Mouse (Mus musculus) hindbrain, embryonic 12.5 days (tissue): ENCODE data around the gene Eddm3b. TPM values are rescaled to one million over a fixed set of nuclear protein-coding genes. Genes with fewer than 3 reads are reported as not detected.

ENCODE experiments used
- ATAC-seq: fragments of 200-750 bp; cut with Nextera tagmentation; 2 replicates; pipeline ENCODE4 v1.8.0; 2017; ENCODE audit warnings: moderate TSS enrichment; ENCODE audit not compliant: low FRiP score
- H3K27ac ChIP-seq: fragments of 300-500 bp; sonication (generic); 2 replicates; pipeline ENCODE4 v1.5.1; 2016; ENCODE audit warnings: mild to moderate bottlenecking
- H3K27me3 ChIP-seq: fragments of 300-500 bp; sonication (generic); 2 replicates; pipeline ENCODE4 v1.6.1; 2016; ENCODE audit warnings: mild to moderate bottlenecking
- H3K36me3 ChIP-seq: fragments of 300-500 bp; sonication (generic); 2 replicates; pipeline ENCODE4 v1.6.1; 2016; ENCODE audit warnings: mild to moderate bottlenecking
- H3K4me1 ChIP-seq: fragments of 300-500 bp; sonication (generic); 2 replicates; pipeline ENCODE4 v1.6.1; 2016
- H3K4me2 ChIP-seq: fragments of 300-500 bp; sonication (generic); replicated peaks from 2 replicates; pipeline ENCODE4 v1.6.1; 2016; ENCODE audit warnings: mild to moderate bottlenecking
- H3K4me3 ChIP-seq: fragments of 300-500 bp; sonication (generic); 2 replicates; pipeline ENCODE4 v1.5.1; 2016; ENCODE audit warnings: mild to moderate bottlenecking
- H3K9ac ChIP-seq: fragments of 300-500 bp; sonication (generic); 2 replicates; pipeline ENCODE4 v1.6.1; 2016; ENCODE audit warnings: mild to moderate bottlenecking, moderate library complexity
- H3K9me3 ChIP-seq: fragments of 300-500 bp; sonication (generic); replicated peaks from 2 replicates; pipeline ENCODE4 v1.6.1; 2016; ENCODE audit warnings: mild to moderate bottlenecking
- WGBS: fragments of 180-500 bp; shearing (Covaris S2); methylation state at CpG from one replicate; pipeline ENCODE4 v1.1.7; 2016; 5-methylcytosine and 5-hydroxymethylcytosine counted together
- polyA plus RNA-seq: library from polyadenylated mRNA; unstranded; fragments of >200 nt; fragmentation: Nextera tagmentation; extraction: Ambion mirVana; gene quantifications from 2 replicates; pipeline ENCODE4 v1.2.1, GENCODE M21; 2016

The Eddm3b gene
- polyA plus RNA-seq, 1 experiment from 2014 or later: not detected

GRCm38 (mm10) chr14:51088166-51088969 lies 25.9 kb upstream of the Eddm3b start:
- Histone ChIP-seq H3K36me3 (no peaks in the 10 kb centered on the region), H3K27me3 (peaks cover 10% of the 10 kb centered on the region), H3K4me3 (peak overlapping the region; percentile 55), H3K9me3 (no peaks in the 10 kb centered on the region), H3K4me2 (peak overlapping the region; percentile 78), H3K9ac (peak overlapping the region; percentile 55), H3K4me1 (peaks cover 10% of the 10 kb centered on the region), H3K27ac (peak overlapping the region; percentile 46)
- peak; percentile 26 for ATAC-seq
- under 1% methylated on average over 23 of the region's 23 CpGs for WGBS

- peak overlapping the region; percentile 46 for H3K27ac ChIP-seq
- peak overlapping the region; percentile 69 for H3K9ac ChIP-seq
- H3K9me3 ChIP-seq: no peaks in the 10 kb centered on the region
- no peaks in the 10 kb centered on the region for H3K36me3 ChIP-seq
- WGBS: under 1% methylated on average over 34 of the region's 34 CpGs
- H3K4me1 ChIP-seq: peaks cover 7% of the 10 kb centered on the region; the same call in 1 of the 2 replicates
- H3K4me2 ChIP-seq: peak overlapping the region; percentile 78
- peaks cover 4% of the 10 kb centered on the region; the same call in 1 of the 2 replicates for H3K27me3 ChIP-seq
- ATAC-seq: peak; percentile 93
- peak overlapping the region; percentile 55 for H3K4me3 ChIP-seq
These were observed 25.1 kb upstream of the Eddm3b start for GRCm38 (mm10) chr14:51088970-51089673.

GRCm38 (mm10) chr14:51089674-51090076 lies 24.6 kb upstream of the Eddm3b start:
- Histone ChIP-seq H3K4me2 (peak overlapping the region; percentile 78), H3K27ac (peak overlapping the region; percentile 70), H3K9me3 (no peaks in the 10 kb centered on the region), H3K36me3 (no peaks in the 10 kb centered on the region), H3K9ac (peak overlapping the region; percentile 69), H3K4me1 (peaks cover 7% of the 10 kb centered on the region; the same call in 1 of the 2 replicates), H3K27me3 (no peaks in the 10 kb centered on the region), H3K4me3 (peak overlapping the region; percentile 55)
- ATAC-seq: 0 out of 2 replicates have a peak, but pooled peaks have one; percentile 16
- WGBS: under 1% methylated on average over 15 of the region's 15 CpGs

- H3K27me3 ChIP-seq: no peaks in the 10 kb centered on the region
- no peaks in the 10 kb centered on the region for H3K36me3 ChIP-seq
- H3K9ac ChIP-seq: peak overlapping the region; percentile 69
- ATAC-seq: peak; percentile 55
- H3K27ac ChIP-seq: peak overlapping the region; percentile 70
- WGBS: 1% methylated on average over 27 of the region's 27 CpGs
- H3K4me1 ChIP-seq: peaks cover 7% of the 10 kb centered on the region; the same call in 1 of the 2 replicates
- peak overlapping the region; percentile 78 for H3K4me2 ChIP-seq
- H3K9me3 ChIP-seq: no peaks in the 10 kb centered on the region
- H3K4me3 ChIP-seq: peak overlapping the region; percentile 55
These were observed 24.0 kb upstream of the Eddm3b start for GRCm38 (mm10) chr14:51090077-51090781.

GRCm38 (mm10) chr14:51090921-51091900 lies 23.0 kb upstream of the Eddm3b start, which contains the start of the genes Rnase4 and Ang:
TSS of gene Rnase4 (plus strand) at chr14:51091077.
TSS of gene Ang (plus strand) at chr14:51091150.
- Histone ChIP-seq H3K4me2 (peak within 1 kb of the TSS; percentile 78), H3K4me1 (peaks cover 7% of the 10 kb centered on the region; the same call in 1 of the 2 replicates), H3K9me3 (no peaks in the 10 kb centered on the region), H3K27me3 (no peaks in the 10 kb centered on the region), H3K4me3 (peak within 1 kb of the TSS; percentile 55), H3K9ac (peak within 1 kb of the TSS; percentile 69), H3K36me3 (no peaks in the 10 kb centered on the region), H3K27ac (peak within 1 kb of the TSS; percentile 70)
- ATAC-seq: peak; percentile 35
- WGBS: 9% methylated on average over 33 of the region's 33 CpGs

- ATAC-seq: no peak
- H3K9ac ChIP-seq: no peak overlapping the region
- H3K27ac ChIP-seq: no peak overlapping the region
- 54% methylated on average over 8 of the region's 8 CpGs for WGBS
- no peaks in the 10 kb centered on the region for H3K9me3 ChIP-seq
- no peak overlapping the region for H3K4me3 ChIP-seq
- peak overlapping the region; percentile 78; the same call in 1 of the 2 replicates for H3K4me2 ChIP-seq
- peaks cover 7% of the 10 kb centered on the region; the same call in 1 of the 2 replicates for H3K4me1 ChIP-seq
- H3K27me3 ChIP-seq: no peaks in the 10 kb centered on the region
- no peaks in the 10 kb centered on the region for H3K36me3 ChIP-seq
These were observed 22.1 kb upstream of the Eddm3b start for GRCm38 (mm10) chr14:51092073-51092620.

- Histone ChIP-seq H3K9me3 (no peaks in the 10 kb centered on the region), H3K4me3 (no peak overlapping the region), H3K4me1 (peaks cover 4% of the 10 kb centered on the region; the same call in 1 of the 2 replicates), H3K27me3 (no peaks in the 10 kb centered on the region), H3K27ac (no peak overlapping the region), H3K36me3 (no peaks in the 10 kb centered on the region), H3K4me2 (no peak overlapping the region), H3K9ac (no peak overlapping the region)
- 36% methylated on average over 3 of the region's 3 CpGs for WGBS
- ATAC-seq: no peak
These were observed 20.7 kb upstream of the Eddm3b start for GRCm38 (mm10) chr14:51093496-51093895.

GRCm38 (mm10) chr14:51094096-51094875 lies 19.9 kb upstream of the Eddm3b start:
- ATAC-seq: no peak
- Histone ChIP-seq H3K9me3 (no peaks in the 10 kb centered on the region), H3K4me1 (no peaks in the 10 kb centered on the region; the same call in 1 of the 2 replicates), H3K27ac (no peak overlapping the region), H3K36me3 (no peaks in the 10 kb centered on the region), H3K4me2 (no peak overlapping the region), H3K4me3 (no peak overlapping the region), H3K27me3 (no peaks in the 10 kb centered on the region), H3K9ac (no peak overlapping the region)
- WGBS: 85% methylated on average over 5 of the region's 5 CpGs

GRCm38 (mm10) chr14:51094921-51095320 lies 19.3 kb upstream of the Eddm3b start:
- no peak overlapping the region for H3K9ac ChIP-seq
- no peaks in the 10 kb centered on the region for H3K9me3 ChIP-seq
- H3K4me2 ChIP-seq: no peak overlapping the region
- H3K27ac ChIP-seq: no peak overlapping the region
- H3K4me3 ChIP-seq: no peak overlapping the region
- no peaks in the 10 kb centered on the region for H3K36me3 ChIP-seq
- no peaks in the 10 kb centered on the region; the same call in 1 of the 2 replicates for H3K4me1 ChIP-seq
- ATAC-seq: no peak
- 71% methylated on average over 9 of the region's 9 CpGs for WGBS
- H3K27me3 ChIP-seq: no peaks in the 10 kb centered on the region

- Histone ChIP-seq H3K27me3 (no peaks in the 10 kb centered on the region), H3K9me3 (no peaks in the 10 kb centered on the region), H3K9ac (no peak overlapping the region), H3K4me2 (no peak overlapping the region), H3K36me3 (no peaks in the 10 kb centered on the region), H3K4me3 (no peak overlapping the region), H3K27ac (no peak overlapping the region), H3K4me1 (no peaks in the 10 kb centered on the region; the same call in 1 of the 2 replicates)
- no peak for ATAC-seq
- WGBS: 67% methylated on average over 9 of the region's 9 CpGs
These were observed 18.3 kb upstream of the Eddm3b start for GRCm38 (mm10) chr14:51095736-51096524.
